ENCODE assay signal across 17 mouse cellular contexts in genomic region chr6:58847836-58848235, GRCm38 (mm10). TPM values are rescaled to one million over a fixed set of nuclear protein-coding genes. Genes with fewer than 3 reads are reported as not detected.
DNase-seq lines count a peak whose midpoint lies in the region; ATAC-seq lines count a peak whose summit lies in the region.
"Had no signal": no experiment of that assay in that cellular context is flagged by ENCODE, and none has a peak within 500 bp of the region (broad histone marks: within the 10 kb centered on the region; RNA-seq: fewer than 3 reads in every experiment).

No protein-coding gene starts in this region.

- H3K4me2 ChIP-seq in kidney, embryonic 15.5 days: no peak overlapping the region
- H3K4me2 ChIP-seq: heart, embryonic 12.5 days; limb, embryonic 13.5 days; midbrain, embryonic 12.5 days had no signal

- no peak overlapping the region for H3K4me3 ChIP-seq in kidney, embryonic 15.5 days (replicated peaks)
- H3K4me3 ChIP-seq: heart, embryonic 12.5 days; limb, embryonic 13.5 days; midbrain, embryonic 12.5 days had no signal

- H3K9ac ChIP-seq in kidney, embryonic 15.5 days: no peak overlapping the region
- H3K9ac ChIP-seq: heart, embryonic 12.5 days; limb, embryonic 13.5 days; midbrain, embryonic 12.5 days had no signal

- no peaks in the 10 kb centered on the region for H3K9me3 ChIP-seq in kidney, embryonic 15.5 days (replicated peaks)
- H3K9me3 ChIP-seq: heart, embryonic 12.5 days; limb, embryonic 13.5 days; midbrain, embryonic 12.5 days had no signal

- H3K27ac ChIP-seq in kidney, embryonic 15.5 days: no peak overlapping the region
- H3K27ac ChIP-seq: limb, embryonic 13.5 days; midbrain, embryonic 12.5 days had no signal

- DNase-seq in kidney, adult 9 months: peak; percentile 42
- peak; percentile 88 for DNase-seq in 416B (ENCODE audit: low read depth)
- DNase-seq in adrenal gland, adult 2 months: peak; percentile 89
- peak; percentile 19 for DNase-seq in kidney, postnatal 10 days
- DNase-seq in heart, adult 9 months (ENCODE audit: low spot score in 2 of 2): no peak
- no peak for DNase-seq in left cerebral cortex, postnatal 14 days (ENCODE audit: low spot score in 2 of 2)
- DNase-seq: cerebellum, adult 9-11 months; embryo, embryonic 11 days; gastrocnemius, postnatal 36 days; heart, postnatal 36 days; lung, postnatal 4 days; right cerebral cortex, postnatal 25 days had no signal

- intact Hi-C loops in left cerebral cortex, postnatal 14 days (cut with DNase I): no loop called here

- H3K27me3 ChIP-seq in kidney, embryonic 15.5 days: no peaks in the 10 kb centered on the region
- H3K27me3 ChIP-seq: heart, embryonic 12.5 days; limb, embryonic 13.5 days; midbrain, embryonic 12.5 days had no signal

- H3K36me3 ChIP-seq in kidney, embryonic 15.5 days: no peaks in the 10 kb centered on the region
- H3K36me3 ChIP-seq: limb, embryonic 13.5 days; midbrain, embryonic 12.5 days had no signal

- ATAC-seq in kidney, embryonic 15.5 days (replicated peaks; ENCODE audit: low FRiP score): no peak
- ATAC-seq in erythroblast, adult 5-6 weeks (replicated peaks; ENCODE audit: low FRiP score, poor library complexity, severe bottlenecking): no peak

- 0 out of 2 replicates have a peak, but pooled peaks cover 2% of the 10 kb centered on the region for H3K4me1 ChIP-seq in kidney, embryonic 15.5 days
- H3K4me1 ChIP-seq: heart, embryonic 12.5 days; limb, embryonic 13.5 days had no signal

- WGBS in kidney, embryonic 15.5 days: 66% methylated on average over 5 of the region's 5 CpGs

RNA-seq across cellular contexts. Expression of gene Herc3, which starts 16.6 kb away (rescaled TPM):
- 8.6 and 10.2 TPM in 2 replicates for polyA plus RNA-seq in kidney, embryonic 15.5 days (2015; fragmentation: Nextera tagmentation; extraction: Ambion mirVana)
- 10 to 100 TPM; 15.5 to 19.1 TPM for total RNA-seq in adrenal gland, adult 2 months (2021)
- 14.3 and 18.3 TPM in 2 replicates for polyA plus RNA-seq in adrenal gland, adult 2 months (2012; rRNA removed)
- 100 to 1,000 TPM; 324 to 375 TPM for total RNA-seq in left cerebral cortex, postnatal 14 days (2021)
- total RNA-seq in erythroblast, adult 5-6 weeks (2015; ENCODE audit: low replicate concordance): 2.5 and 9.2 TPM in 2 replicates
- 2.9 and 3.6 TPM in 2 replicates for total RNA-seq in erythroblast, adult 5-6 weeks (2017; ENCODE audit: low replicate concordance)

RNA-seq across cellular contexts. Expression of gene Nap1l5, which starts 59.0 kb away (rescaled TPM):
- 1.1 and 3.8 TPM in 2 replicates for polyA plus RNA-seq in kidney, embryonic 15.5 days (2015; fragmentation: Nextera tagmentation; extraction: Ambion mirVana)
- 10 to 100 TPM; 26.0 to 34.5 TPM for total RNA-seq in adrenal gland, adult 2 months (2021)
- 7.4 and 15.8 TPM in 2 replicates for polyA plus RNA-seq in adrenal gland, adult 2 months (2012; rRNA removed)
- 100 to 1,000 TPM; 236 to 310 TPM for total RNA-seq in left cerebral cortex, postnatal 14 days (2021)
- total RNA-seq in erythroblast, adult 5-6 weeks (2015; ENCODE audit: low replicate concordance): not detected in 2 replicates
- total RNA-seq in erythroblast, adult 5-6 weeks (2017; ENCODE audit: low replicate concordance): not detected in 2 replicates
- total RNA-seq: gastrocnemius, postnatal 36 days had no signal

Comparison
In these comparisons a context has a peak if more than half of its experiments do, and no peak if none do; other contexts are left out.
1. DNase-seq: peak in kidney, adult 9 months (single experiment), 416B (single experiment), adrenal gland, adult 2 months (single experiment) and kidney, postnatal 10 days (single experiment); none in heart, adult 9 months (0 of 2) and left cerebral cortex, postnatal 14 days (0 of 2).
2. RNA of gene Herc3, which starts 16.6 kb away (total RNA-seq): 324 to 375 TPM in left cerebral cortex, postnatal 14 days; 15.5 to 19.1 TPM in adrenal gland, adult 2 months and 2.5 to 9.2 TPM in erythroblast, adult 5-6 weeks; every median in the first group is over 10 times any median in the second.
3. RNA of gene Nap1l5, which starts 59.0 kb away (total RNA-seq): 236 to 310 TPM in left cerebral cortex, postnatal 14 days and 26.0 to 34.5 TPM in adrenal gland, adult 2 months; not detected in erythroblast, adult 5-6 weeks; every median in the first group is over 10 times any median in the second.